Mouse (Mus musculus): Measurements from ENCODE around the gene Arfgef3.

- TF ChIP-seq CTCF (IDR thresholded peaks at IDR 0.05) (no peak), EP300 (IDR thresholded peaks at IDR 0.05) (no peak)
Observed at GRCm38 (mm10) chr10:18777546-18777945, 33.8 kb upstream of the Arfgef3 start.
